Mouse (Mus musculus) ovary, postnatal 36 days (tissue): ENCODE data around the gene Ctsg.
"Not testable (repeated sequence)": the region's sequence is repeated elsewhere in the genome, so short reads cannot be mapped to it uniquely, and the experiment has no call there.

Experiments
- DNase-seq: peaks from one replicate; pipeline ENCODE4 v3.0.0; 2022; ENCODE audit warnings: low spot score, mixed read lengths

Gene Ctsg

GRCm38 (mm10) chr14:56102386-56102785, at the start of gene Ctsg:
TSS of gene Ctsg (minus strand) at chr14:56102574.
- DNase-seq = no peak

GRCm38 (mm10) chr14:56133675-56134074, 31.3 kb upstream of the Ctsg start:
- DNase-seq = not testable (repeated sequence)

GRCm38 (mm10) chr14:56132508-56132907, 30.1 kb upstream of the Ctsg start, which contains the start of gene Gzmd:
TSS of gene Gzmd (minus strand) at chr14:56132608.
- DNase-seq = not testable (repeated sequence)

- no peak for DNase-seq
These were observed 26.0 kb upstream of the Ctsg start for GRCm38 (mm10) chr14:56128341-56128740.

GRCm38 (mm10) chr14:56123516-56123915, 21.1 kb upstream of the Ctsg start:
- no peak for DNase-seq

GRCm38 (mm10) chr14:56120525-56120924, 18.2 kb upstream of the Ctsg start, which contains the start of gene Gzme:
TSS of gene Gzme (minus strand) at chr14:56120625.
- DNase-seq = no peak

- DNase-seq = not testable (repeated sequence)
These were observed 13.3 kb upstream of the Ctsg start for GRCm38 (mm10) chr14:56115531-56116310.

- DNase-seq = no peak
These were observed 3.2 kb upstream of the Ctsg start for GRCm38 (mm10) chr14:56105447-56106180.

- DNase-seq = no peak
These were observed 2.6 kb upstream of the Ctsg start for GRCm38 (mm10) chr14:56105016-56105415.

- no peak for DNase-seq
These were observed 1.1 kb upstream of the Ctsg start for GRCm38 (mm10) chr14:56103452-56103851.

GRCm38 (mm10) chr14:56098940-56099339, 3.4 kb downstream of the Ctsg start:
- DNase-seq = no peak

- no peak for DNase-seq
These were observed 4.8 kb downstream of the Ctsg start for GRCm38 (mm10) chr14:56097597-56097996.

- DNase-seq = no peak
These were observed 9.0 kb downstream of the Ctsg start for GRCm38 (mm10) chr14:56093353-56093752.

GRCm38 (mm10) chr14:56086711-56087110, 15.7 kb downstream of the Ctsg start:
- no peak for DNase-seq

GRCm38 (mm10) chr14:56085167-56085566, 17.2 kb downstream of the Ctsg start, which contains the start of gene Mcpt8:
TSS of gene Mcpt8 (minus strand) at chr14:56085273.
- no peak for DNase-seq

- no peak for DNase-seq
These were observed 20.4 kb downstream of the Ctsg start for GRCm38 (mm10) chr14:56082016-56082415.

- not testable (repeated sequence) for DNase-seq
These were observed 40.2 kb downstream of the Ctsg start, which contains the start of gene Mcpt4 for GRCm38 (mm10) chr14:56062213-56062612. TSS of gene Mcpt4 (minus strand) at chr14:56062313.

GRCm38 (mm10) chr14:56057722-56058121, 44.7 kb downstream of the Ctsg start:
- no peak for DNase-seq

GRCm38 (mm10) chr14:56055408-56055807, 47.0 kb downstream of the Ctsg start:
- no peak for DNase-seq
